Mouse (Mus musculus): ENCODE results near the gene Socs2. TPM values are rescaled to one million over a fixed set of nuclear protein-coding genes. Genes with fewer than 3 reads are reported as not detected.
A peak's percentile ranks its signal among the peaks of the same experiment; 100 is the strongest.

Socs2 gene
- polyA plus RNA-seq, 1 experiment = 67.4 TPM

DNA sequence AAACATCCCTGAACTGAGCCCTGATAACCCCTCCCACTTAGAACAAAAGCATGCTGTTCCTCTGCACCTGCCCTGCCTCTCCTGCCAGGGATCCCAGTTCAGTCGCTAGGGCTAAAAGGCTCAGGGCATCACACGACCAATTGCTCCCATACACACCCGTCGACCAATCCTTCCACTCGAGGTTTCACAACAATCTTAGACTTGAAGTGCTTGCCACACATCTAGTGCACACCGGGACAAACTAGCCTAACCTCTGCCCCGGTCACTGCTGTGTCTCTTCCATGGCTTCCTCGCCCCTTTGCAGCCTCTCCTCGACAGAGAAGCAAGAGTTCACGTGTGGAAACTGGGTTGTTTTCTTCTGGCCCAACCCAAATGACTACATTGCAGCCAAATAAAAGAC is 3.3 kb upstream of the Socs2 start:
- no peaks in the 10 kb centered on the region for H3K27me3 ChIP-seq (ENCODE audit: control insufficient read depth, insufficient read depth, low read length)
- H3K36me3 ChIP-seq (ENCODE audit: control insufficient read depth, insufficient read depth, low read length) = no peaks in the 10 kb centered on the region
- H3K4me3 ChIP-seq (ENCODE audit: low read depth, low read length) = no peak overlapping the region
- peaks cover 5% of the 10 kb centered on the region for H3K4me1 ChIP-seq (ENCODE audit: control insufficient read depth, insufficient read depth, insufficient read length, low read length)
- no peak for TF ChIP-seq CTCF (IDR thresholded peaks at IDR 0.05; ENCODE audit: extremely low read depth, insufficient read length, insufficient replicate concordance, low read depth, low read length)
- 48% methylated on average over 10 of the region's 10 CpGs for WGBS
- no peak overlapping the region for H3K27ac ChIP-seq (ENCODE audit: insufficient read depth, low read depth, low read length)

DNA sequence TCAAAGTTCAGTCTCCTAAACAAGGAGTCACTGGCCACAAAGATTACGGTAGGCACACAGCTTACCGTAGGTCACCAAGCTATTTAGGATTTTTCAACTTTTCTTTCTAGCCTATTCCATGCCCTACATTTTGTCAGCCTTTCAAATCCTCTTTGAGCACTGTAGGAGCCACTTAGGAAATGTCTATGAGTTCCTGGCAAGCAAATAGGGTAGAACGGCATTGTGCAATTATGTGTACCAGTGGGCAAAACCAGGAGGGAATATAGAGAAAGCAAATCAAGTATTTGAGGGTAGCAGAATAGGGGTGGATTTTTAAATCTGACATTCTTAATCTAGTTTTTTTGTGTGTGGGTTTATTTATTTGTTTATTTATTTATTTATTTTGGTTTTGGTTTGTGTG is 2.7 kb upstream of the Socs2 start:
- Histone ChIP-seq H3K4me3 (ENCODE audit: low read depth, low read length) (no peak overlapping the region), H3K4me1 (ENCODE audit: control insufficient read depth, insufficient read depth, insufficient read length, low read length) (peaks cover 5% of the 10 kb centered on the region), H3K27ac (ENCODE audit: insufficient read depth, low read depth, low read length) (no peak overlapping the region), H3K27me3 (ENCODE audit: control insufficient read depth, insufficient read depth, low read length) (no peaks in the 10 kb centered on the region), H3K36me3 (ENCODE audit: control insufficient read depth, insufficient read depth, low read length) (no peaks in the 10 kb centered on the region)
- 91% methylated on average over 3 of the region's 3 CpGs for WGBS
- TF ChIP-seq CTCF (IDR thresholded peaks at IDR 0.05; ENCODE audit: extremely low read depth, insufficient read length, insufficient replicate concordance, low read depth, low read length) = no peak
- TF ChIP-seq POLR2A (IDR thresholded peaks at IDR 0.05; ENCODE audit: low read depth, low read length) = no peak

DNA sequence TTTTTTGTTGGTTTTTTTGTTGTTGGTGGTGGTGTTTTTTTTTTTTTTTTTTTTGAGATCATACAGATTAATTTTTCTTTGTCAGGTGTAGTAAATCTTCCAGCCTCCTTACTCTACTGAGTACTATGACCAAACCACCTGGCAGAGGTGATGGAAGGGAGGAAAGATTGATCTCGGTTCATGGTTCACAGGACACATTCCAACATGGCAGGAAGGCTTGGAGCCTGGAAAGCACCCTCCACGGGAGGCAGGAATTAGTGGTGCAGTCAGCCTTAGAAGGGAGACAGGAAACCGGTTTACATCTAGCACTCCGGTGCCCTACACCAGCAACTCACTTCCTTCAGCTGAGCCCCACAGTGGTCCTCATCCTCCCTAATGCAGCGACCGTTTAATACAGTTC is 1.7 kb upstream of the Socs2 start:
- 71% methylated on average over 6 of the region's 6 CpGs for WGBS
- Histone ChIP-seq H3K4me3 (ENCODE audit: low read depth, low read length) (no peak overlapping the region), H3K36me3 (ENCODE audit: control insufficient read depth, insufficient read depth, low read length) (no peaks in the 10 kb centered on the region), H3K27ac (ENCODE audit: insufficient read depth, low read depth, low read length) (no peak overlapping the region), H3K4me1 (ENCODE audit: control insufficient read depth, insufficient read depth, insufficient read length, low read length) (peaks cover 5% of the 10 kb centered on the region), H3K27me3 (ENCODE audit: control insufficient read depth, insufficient read depth, low read length) (no peaks in the 10 kb centered on the region; the same call in 1 of the 2 replicates)
- TF ChIP-seq CTCF (IDR thresholded peaks at IDR 0.05; ENCODE audit: extremely low read depth, insufficient read length, insufficient replicate concordance, low read depth, low read length) = no peak
- TF ChIP-seq POLR2A (IDR thresholded peaks at IDR 0.05; ENCODE audit: low read depth, low read length) = no peak

DNA sequence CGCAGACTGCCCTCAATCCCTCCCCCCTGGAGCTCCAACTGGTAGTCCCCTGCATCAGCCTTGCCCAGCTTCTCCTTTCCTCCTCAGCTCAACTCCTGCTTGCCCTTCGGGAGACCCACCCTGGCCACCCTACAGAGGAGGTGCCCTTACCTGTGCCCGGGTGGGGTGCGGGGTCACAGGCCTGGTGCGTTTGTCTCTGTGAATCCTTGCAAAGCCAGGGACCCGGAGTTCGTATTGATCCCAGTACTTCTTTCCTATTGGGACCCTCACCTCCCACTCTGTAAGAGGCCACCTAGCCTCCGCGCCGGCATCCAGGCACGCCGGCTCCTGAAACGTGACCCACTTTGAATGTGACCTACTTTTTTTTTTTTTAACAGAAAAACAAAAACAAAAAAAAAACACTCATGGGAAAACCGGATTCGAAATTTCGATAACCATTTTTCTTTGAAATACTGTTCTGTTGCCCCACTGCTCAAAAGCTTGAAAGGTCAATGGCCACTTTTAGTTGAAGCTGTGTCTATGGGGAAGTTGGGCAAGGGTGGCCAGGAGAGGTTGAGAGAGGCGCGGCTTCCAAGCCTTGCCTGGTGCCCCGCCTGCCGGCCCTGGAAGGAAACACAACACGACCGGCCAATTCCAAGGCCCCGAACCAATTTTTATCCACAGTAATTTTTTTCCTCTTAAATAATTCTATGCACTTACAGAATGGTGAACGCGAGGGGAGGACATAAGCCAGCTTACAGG is 686 bp upstream of the Socs2 start:
- peak overlapping the region; percentile 83 for H3K4me3 ChIP-seq (ENCODE audit: low read depth, low read length)
- H3K36me3 ChIP-seq (ENCODE audit: control insufficient read depth, insufficient read depth, low read length) = no peaks in the 10 kb centered on the region
- peak overlapping the region; percentile 5 for H3K27ac ChIP-seq (ENCODE audit: insufficient read depth, low read depth, low read length)
- H3K4me1 ChIP-seq (ENCODE audit: control insufficient read depth, insufficient read depth, insufficient read length, low read length) = peaks cover 5% of the 10 kb centered on the region
- TF ChIP-seq CTCF (IDR thresholded peaks at IDR 0.05; ENCODE audit: extremely low read depth, insufficient read length, insufficient replicate concordance, low read depth, low read length) (peak; percentile 95), POLR2A (IDR thresholded peaks at IDR 0.05; ENCODE audit: low read depth, low read length) (no peak)
- H3K27me3 ChIP-seq (ENCODE audit: control insufficient read depth, insufficient read depth, low read length) = no peaks in the 10 kb centered on the region; the same call in 1 of the 2 replicates
- under 1% methylated on average over 25 of the region's 25 CpGs for WGBS

DNA sequence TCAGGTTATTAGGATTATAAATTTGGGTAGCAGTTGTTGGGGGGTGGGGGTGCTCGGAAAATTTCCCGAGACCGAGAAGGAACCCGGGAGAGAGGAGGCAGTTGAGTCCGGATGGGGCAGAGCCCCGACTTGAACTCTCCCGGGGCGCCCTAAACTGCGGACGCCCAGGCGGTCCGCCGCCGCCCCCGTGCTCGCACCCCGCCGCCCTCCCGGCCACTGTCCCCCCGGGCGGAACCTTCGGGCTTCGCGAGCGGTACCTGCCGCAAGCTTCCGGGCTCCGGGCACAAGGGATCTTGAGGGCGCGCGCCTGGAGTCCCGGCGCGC is 657 bp downstream of the Socs2 start:
- Histone ChIP-seq H3K4me3 (ENCODE audit: low read depth, low read length) (peak overlapping the region; percentile 83), H3K27me3 (ENCODE audit: control insufficient read depth, insufficient read depth, low read length) (no peaks in the 10 kb centered on the region; the same call in 1 of the 2 replicates), H3K36me3 (ENCODE audit: control insufficient read depth, insufficient read depth, low read length) (0 out of 2 replicates have a peak, but pooled peaks cover 1% of the 10 kb centered on the region), H3K4me1 (ENCODE audit: control insufficient read depth, insufficient read depth, insufficient read length, low read length) (peaks cover 5% of the 10 kb centered on the region), H3K27ac (ENCODE audit: insufficient read depth, low read depth, low read length) (peak overlapping the region; percentile 80)
- no peak for TF ChIP-seq CTCF (IDR thresholded peaks at IDR 0.05; ENCODE audit: extremely low read depth, insufficient read length, insufficient replicate concordance, low read depth, low read length)
- TF ChIP-seq POLR2A (IDR thresholded peaks at IDR 0.05; ENCODE audit: low read depth, low read length) = no peak
- WGBS = 0% methylated on average over 34 of the region's 34 CpGs

DNA sequence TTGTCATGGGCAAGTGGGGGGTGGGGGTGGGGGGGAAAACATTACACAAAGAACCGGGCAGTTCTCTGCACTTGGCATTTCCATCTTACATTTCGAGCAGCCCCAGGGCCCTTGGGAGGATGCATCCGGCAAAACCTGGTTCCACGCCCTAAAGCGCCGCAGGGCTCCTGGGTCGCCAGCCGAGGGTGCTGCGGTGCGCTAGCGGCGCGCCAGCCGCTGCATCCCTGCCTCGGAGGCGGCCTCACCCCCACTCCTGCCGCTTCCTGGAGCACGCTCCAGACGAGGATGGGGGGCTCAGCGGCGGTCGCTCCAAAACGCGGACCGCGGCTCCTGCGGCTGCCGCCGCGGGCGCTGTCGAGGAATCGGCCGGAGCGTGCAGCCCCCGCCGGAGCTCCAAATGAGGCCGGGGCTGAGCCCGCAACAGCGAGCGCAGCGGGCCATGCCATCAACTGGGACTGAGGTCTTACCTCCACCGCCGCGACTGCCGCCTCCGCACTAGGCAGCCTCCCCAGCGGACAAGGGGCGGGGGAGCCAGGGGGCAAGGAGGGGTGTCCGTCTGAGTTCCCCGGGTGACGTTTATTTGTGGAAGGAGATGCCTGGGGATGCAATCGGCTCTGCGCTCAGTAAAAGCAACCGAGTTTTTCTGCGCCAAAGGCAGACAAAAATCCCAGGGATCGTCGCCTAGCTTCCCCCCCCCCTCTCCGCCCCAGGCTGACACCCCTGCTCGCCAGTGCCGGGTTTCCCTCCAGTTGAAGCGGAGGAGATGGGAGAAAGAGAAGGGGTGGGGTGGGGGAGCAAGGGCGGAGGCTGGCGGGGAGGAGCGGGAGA is 1.2 kb downstream of the Socs2 start:
- Histone ChIP-seq H3K27ac (ENCODE audit: insufficient read depth, low read depth, low read length) (peak overlapping the region; percentile 66), H3K4me1 (ENCODE audit: control insufficient read depth, insufficient read depth, insufficient read length, low read length) (peaks cover 5% of the 10 kb centered on the region), H3K27me3 (ENCODE audit: control insufficient read depth, insufficient read depth, low read length) (no peaks in the 10 kb centered on the region; the same call in 1 of the 2 replicates), H3K4me3 (ENCODE audit: low read depth, low read length) (peak overlapping the region; percentile 83), H3K36me3 (ENCODE audit: control insufficient read depth, insufficient read depth, low read length) (0 out of 2 replicates have a peak, but pooled peaks cover 1% of the 10 kb centered on the region)
- WGBS = under 1% methylated on average over 65 of the region's 65 CpGs
- TF ChIP-seq POLR2A (IDR thresholded peaks at IDR 0.05; ENCODE audit: low read depth, low read length) = 0 out of 2 replicates have a peak, but pooled peaks have one; percentile 2
- TF ChIP-seq CTCF (IDR thresholded peaks at IDR 0.05; ENCODE audit: extremely low read depth, insufficient read length, insufficient replicate concordance, low read depth, low read length) = no peak

DNA sequence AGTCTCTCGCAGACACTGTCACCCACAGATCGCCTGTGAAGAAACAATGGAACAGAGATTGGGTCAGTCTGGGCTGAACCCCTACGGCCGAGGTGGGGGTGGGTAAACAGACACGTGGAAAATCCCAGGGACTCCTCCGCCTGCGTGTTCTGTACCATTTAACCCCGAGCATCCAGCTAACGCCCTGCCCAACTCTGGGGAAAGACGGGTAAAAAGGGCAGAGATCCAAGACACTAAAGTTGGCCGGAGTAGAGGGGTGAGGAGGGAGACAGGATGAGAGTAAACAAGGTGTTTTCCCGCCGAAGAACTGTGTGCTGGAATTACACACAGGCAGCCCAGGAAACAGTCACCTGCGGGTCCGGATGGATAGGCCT is 1.8 kb downstream of the Socs2 start:
- H3K27ac ChIP-seq (ENCODE audit: insufficient read depth, low read depth, low read length) = peak overlapping the region; percentile 91
- no peaks in the 10 kb centered on the region; the same call in 1 of the 2 replicates for H3K27me3 ChIP-seq (ENCODE audit: control insufficient read depth, insufficient read depth, low read length)
- TF ChIP-seq CTCF (IDR thresholded peaks at IDR 0.05; ENCODE audit: extremely low read depth, insufficient read length, insufficient replicate concordance, low read depth, low read length) (no peak), POLR2A (IDR thresholded peaks at IDR 0.05; ENCODE audit: low read depth, low read length) (no peak; the same call in 1 of the 2 replicates)
- 0 out of 2 replicates have a peak, but pooled peaks cover 1% of the 10 kb centered on the region for H3K36me3 ChIP-seq (ENCODE audit: control insufficient read depth, insufficient read depth, low read length)
- WGBS = under 1% methylated on average over 15 of the region's 15 CpGs
- peak overlapping the region; percentile 83 for H3K4me3 ChIP-seq (ENCODE audit: low read depth, low read length)
- H3K4me1 ChIP-seq (ENCODE audit: control insufficient read depth, insufficient read depth, insufficient read length, low read length) = peaks cover 5% of the 10 kb centered on the region

Measured in small intestine, adult 2 months (tissue).